Mouse (Mus musculus): Measurements from ENCODE around the gene Cacng2.

GRCm38 (mm10) chr15:78116936-78117335 is 2.9 kb downstream of the Cacng2 start:
- no peak for TF ChIP-seq CTCF (IDR thresholded peaks at IDR 0.05)
- TF ChIP-seq EP300 (IDR thresholded peaks at IDR 0.05): no peak
